Mouse (Mus musculus) inflammation-experienced regulatory T-cells (primary cell): ENCODE results near the gene Plekho2. TPM values are rescaled to one million over a fixed set of nuclear protein-coding genes. Genes with fewer than 3 reads are reported as not detected.

Experiments
- polyA plus RNA-seq, 2 experiments: library from polyadenylated mRNA; unstranded; fragments of 100-300 nt; shearing (Covaris generic); gene quantifications; one replicate each; pipeline ENCODE4 v1.2.1; 2017

Gene Plekho2
- 10 to 100 TPM; 70.1 to 71.2 TPM for polyA plus RNA-seq

GRCm38 (mm10) chr9:65579781-65580371 lies at the start of gene Plekho2:
Gene Plekho2, minus strand, starts transcription at chr9:65580040.

GRCm38 (mm10) chr9:65629025-65629766 lies 49.4 kb upstream of the Plekho2 start, which contains the start of gene Rbpms2:
Gene Rbpms2, plus strand, starts transcription at chr9:65629648.

GRCm38 (mm10) chr9:65586406-65587269 lies 6.8 kb upstream of the Plekho2 start, which contains the start of gene Pif1:
Gene Pif1, plus strand, starts transcription at chr9:65587160.

GRCm38 (mm10) chr9:65519807-65520504 lies 59.9 kb downstream of the Plekho2 start, which contains the start of gene Ankdd1a:
Gene Ankdd1a, minus strand, starts transcription at chr9:65520193.

Other genes starting within 250 kb of the Plekho2 start
- gene Pdcd7, start 233.9 kb downstream of the Plekho2 start, polyA plus RNA-seq, result 10 to 100 TPM; 37.1 to 44.0 TPM
- not detected for gene Ubap1l, start 219.0 kb downstream of the Plekho2 start, polyA plus RNA-seq
- gene Kbtbd13, start 188.4 kb downstream of the Plekho2 start, polyA plus RNA-seq, result under 1 TPM in 1 of 2 experiments, not detected in 1; 0.19 TPM
- gene Rasl12, start 181.5 kb downstream of the Plekho2 start, polyA plus RNA-seq, result 1 to 10 TPM in 1 of 2 experiments, under 1 TPM in 1; 0.49 to 2.1 TPM
- under 1 TPM in 1 of 2 experiments, not detected in 1; 0.55 TPM for gene Slc51b, start 157.1 kb downstream of the Plekho2 start, polyA plus RNA-seq
- 10 to 100 TPM; 36.6 to 46.7 TPM for gene Mtfmt, start 144.3 kb downstream of the Plekho2 start, polyA plus RNA-seq
- gene Spg21, start 119.1 kb downstream of the Plekho2 start, polyA plus RNA-seq, result 100 to 1,000 TPM; 124 to 138 TPM
- gene Ankdd1a, start 59.8 kb downstream of the Plekho2 start, polyA plus RNA-seq, result under 1 TPM; 0.13 to 0.31 TPM
- 1 to 10 TPM in 1 of 2 experiments, under 1 TPM in 1; 0.96 to 2.6 TPM for gene Pif1, start 7.1 kb upstream of the Plekho2 start, polyA plus RNA-seq
- gene Rbpms2, start 49.6 kb upstream of the Plekho2 start, polyA plus RNA-seq, result under 1 TPM in 1 of 2 experiments, not detected in 1; 0.27 TPM
- gene Oaz2, start 88.0 kb upstream of the Plekho2 start, polyA plus RNA-seq, result 100 to 1,000 TPM in 1 of 2 experiments, 10 to 100 TPM in 1; 81.4 to 128 TPM
- 1 to 10 TPM; 4.0 to 5.2 TPM for gene Zfp609, start 247.5 kb upstream of the Plekho2 start, polyA plus RNA-seq